Mouse (Mus musculus): Measurements from ENCODE around the gene 2900026A02Rik.

Gene 2900026A02Rik

GRCm38 (mm10) chr5:113099546-113099945 lies 121.5 kb downstream of the 2900026A02Rik start:
- DNase-seq (ENCODE audit: low spot score): peak; percentile 91

GRCm38 (mm10) chr5:113097551-113097950 lies 123.5 kb downstream of the 2900026A02Rik start:
- DNase-seq (ENCODE audit: low spot score): no peak

- DNase-seq (ENCODE audit: low spot score): no peak
Observed at GRCm38 (mm10) chr5:113095456-113095855, 125.6 kb downstream of the 2900026A02Rik start.

DNA sequence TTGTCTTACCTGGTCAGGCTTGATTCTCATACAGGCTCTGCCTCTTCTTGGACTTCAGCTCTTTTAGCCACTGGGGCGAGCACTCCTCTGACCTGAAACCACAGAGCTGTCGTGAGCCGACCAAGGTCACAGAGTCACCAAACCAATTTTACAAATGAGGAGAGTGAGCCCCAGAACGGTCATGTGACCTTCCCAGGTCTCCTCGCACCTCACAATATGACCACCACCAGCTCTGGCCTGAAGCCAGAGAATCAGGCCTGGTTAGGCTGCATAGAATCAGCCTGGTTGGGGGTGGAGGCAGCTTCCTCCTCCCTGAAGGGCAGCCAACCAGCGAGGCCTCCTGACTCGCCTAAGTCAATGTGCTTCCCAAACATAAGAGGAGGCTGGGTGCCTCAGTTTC lies 128.6 kb downstream of the 2900026A02Rik start:
- DNase-seq (ENCODE audit: low spot score): no peak

DNA sequence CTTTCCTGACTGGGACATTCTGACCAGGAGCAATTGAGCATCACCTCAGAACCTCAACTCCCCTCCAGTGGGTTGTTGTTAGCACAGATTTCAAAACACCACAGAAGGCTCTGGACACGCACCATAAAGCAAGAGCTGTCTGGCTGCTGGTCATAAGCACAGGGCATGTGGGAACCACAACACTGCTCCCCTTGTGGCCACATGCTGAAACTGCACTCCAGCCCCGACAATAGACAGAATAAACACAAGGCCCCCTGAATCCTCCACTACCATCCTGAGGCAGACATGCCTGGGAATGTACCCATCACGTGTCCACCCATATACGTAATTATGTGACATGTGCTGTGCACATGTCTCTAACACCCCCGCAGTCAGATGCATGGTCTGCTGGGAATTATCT lies 129.9 kb downstream of the 2900026A02Rik start:
- peak; percentile 80 for DNase-seq (ENCODE audit: low spot score)

GRCm38 (mm10) chr5:113090750-113091149 lies 130.3 kb downstream of the 2900026A02Rik start:
- DNase-seq (ENCODE audit: low spot score): no peak

DNA sequence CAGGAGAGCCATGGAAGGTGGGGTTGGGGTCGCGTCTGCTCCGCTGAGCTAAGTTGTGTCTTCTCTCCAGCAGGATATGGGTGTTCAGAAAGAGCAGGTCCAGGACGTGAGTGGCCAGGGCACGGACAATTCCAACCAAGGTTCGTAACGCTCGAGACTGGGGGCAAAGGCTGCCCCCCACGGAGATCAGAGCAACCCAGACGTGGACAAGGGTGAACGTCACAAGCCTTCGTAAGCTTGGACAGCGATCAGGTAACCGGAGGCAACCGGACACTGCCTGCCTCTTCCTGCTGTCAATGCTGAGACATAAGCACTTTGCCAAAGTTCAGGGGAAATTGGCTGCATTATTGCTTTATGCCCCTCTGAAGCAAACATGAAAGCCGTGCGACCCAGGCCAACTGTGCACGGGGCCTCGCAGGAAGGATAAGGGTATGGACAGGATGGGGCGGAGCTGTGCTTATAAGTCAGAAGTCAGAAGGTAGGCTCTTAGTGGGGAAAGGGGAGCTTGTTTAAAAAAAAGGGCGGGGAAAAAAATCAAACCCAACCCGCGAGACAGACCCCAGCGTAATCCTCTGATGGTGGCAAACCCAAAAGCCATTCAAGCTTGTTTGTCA lies 130.9 kb downstream of the 2900026A02Rik start:
- DNase-seq (ENCODE audit: low spot score): no peak

- no peak for DNase-seq (ENCODE audit: low spot score)
Observed at GRCm38 (mm10) chr5:113087465-113087864, 133.6 kb downstream of the 2900026A02Rik start.

- DNase-seq (ENCODE audit: low spot score): no peak
Observed at GRCm38 (mm10) chr5:113086990-113087389, 134.0 kb downstream of the 2900026A02Rik start.

- no peak for DNase-seq (ENCODE audit: low spot score)
Observed at GRCm38 (mm10) chr5:113086439-113086838, 134.6 kb downstream of the 2900026A02Rik start.

GRCm38 (mm10) chr5:113085931-113086330 lies 135.1 kb downstream of the 2900026A02Rik start:
- DNase-seq (ENCODE audit: low spot score): no peak

DNA sequence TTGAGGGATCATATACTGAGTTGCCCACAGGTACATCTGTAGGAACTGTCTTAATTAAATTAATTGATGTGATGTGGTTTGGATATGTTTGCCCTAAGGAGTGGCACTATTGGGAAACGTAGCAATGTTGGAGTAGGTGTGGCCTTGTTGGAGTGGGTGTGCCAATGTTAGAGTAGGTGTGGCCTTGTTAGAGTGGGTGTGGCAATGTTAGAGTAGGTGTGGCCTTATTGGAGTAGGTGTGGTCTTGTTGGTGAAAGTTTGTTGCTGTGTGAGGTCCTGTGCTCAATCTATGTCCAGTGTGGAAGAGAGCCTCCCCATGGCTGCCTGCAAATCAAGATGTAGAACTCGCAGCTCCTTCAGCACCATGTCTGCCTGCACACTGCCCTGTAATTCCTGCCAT lies 136.7 kb downstream of the 2900026A02Rik start:
- DNase-seq (ENCODE audit: low spot score): no peak

- DNase-seq (ENCODE audit: low spot score): no peak
Observed at GRCm38 (mm10) chr5:113082356-113083168, 138.5 kb downstream of the 2900026A02Rik start.

DNA sequence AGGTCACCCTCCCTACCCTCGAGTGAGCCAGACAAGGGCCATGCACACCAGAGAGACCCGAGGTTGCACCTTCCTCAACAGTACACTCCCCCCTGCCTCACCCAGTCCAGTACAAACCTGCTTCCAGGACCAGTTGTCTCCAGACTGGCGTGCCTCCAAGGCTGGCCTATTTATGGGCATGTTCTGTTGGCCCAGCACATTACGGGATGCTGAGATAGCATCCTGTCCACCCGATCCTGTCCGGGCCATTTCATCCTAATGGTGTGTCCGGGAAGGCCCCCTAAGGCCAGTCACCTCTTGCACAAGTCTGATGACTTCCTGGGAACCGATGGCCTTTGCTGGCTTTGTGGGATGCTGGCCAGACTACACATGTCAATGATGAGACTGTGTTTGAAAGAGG lies 139.6 kb downstream of the 2900026A02Rik start, which contains the start of gene Crybb3:
TSS of gene Crybb3 (minus strand) at position 146 of the 400 bp plus-strand sequence.
- no peak for DNase-seq (ENCODE audit: low spot score)

GRCm38 (mm10) chr5:113081020-113081419 lies 140.0 kb downstream of the 2900026A02Rik start:
- DNase-seq (ENCODE audit: low spot score): no peak

GRCm38 (mm10) chr5:113079783-113080182 lies 141.3 kb downstream of the 2900026A02Rik start:
- DNase-seq (ENCODE audit: low spot score): peak; percentile 68

DNA sequence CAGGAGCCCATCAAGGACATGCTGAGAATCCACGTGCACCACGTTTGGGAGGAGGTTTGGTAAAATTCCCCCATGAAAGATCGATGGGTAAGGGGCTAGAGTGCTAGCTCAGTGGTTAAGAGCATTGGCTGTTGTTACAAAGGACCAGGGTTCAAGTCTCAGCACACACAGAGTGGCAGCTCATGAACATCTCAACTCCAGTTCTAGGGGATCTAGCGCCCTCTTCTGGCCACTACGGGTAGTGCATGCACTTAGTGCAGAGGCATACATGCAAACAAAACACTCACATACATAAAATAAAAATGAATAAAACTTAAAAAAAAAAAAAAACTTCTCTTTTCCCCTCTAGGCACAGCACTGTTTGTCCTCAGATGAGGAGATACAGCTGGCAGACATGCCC lies 142.3 kb downstream of the 2900026A02Rik start:
- peak; percentile 27 for DNase-seq (ENCODE audit: low spot score)

GRCm38 (mm10) chr5:113070017-113070416 lies 151.0 kb downstream of the 2900026A02Rik start, which contains the start of gene Crybb2:
TSS of gene Crybb2 (minus strand) at chr5:113070117.
- no peak for DNase-seq (ENCODE audit: low spot score)

GRCm38 (mm10) chr5:113054308-113054707 lies 166.7 kb downstream of the 2900026A02Rik start:
- DNase-seq (ENCODE audit: low spot score): peak; percentile 86

GRCm38 (mm10) chr5:113050581-113051185 lies 170.4 kb downstream of the 2900026A02Rik start:
- no peak for DNase-seq (ENCODE audit: low spot score)

- DNase-seq (ENCODE audit: low spot score): no peak
Observed at GRCm38 (mm10) chr5:113049876-113050275, 171.2 kb downstream of the 2900026A02Rik start.

- no peak for DNase-seq (ENCODE audit: low spot score)
Observed at GRCm38 (mm10) chr5:113045511-113046273, 175.3 kb downstream of the 2900026A02Rik start.
